Mouse (Mus musculus) midbrain, embryonic 16.5 days (tissue): ENCODE data around the gene Ilvbl. TPM values are rescaled to one million over a fixed set of nuclear protein-coding genes. Genes with fewer than 3 reads are reported as not detected.
"Not testable (repeated sequence)": the region's sequence is repeated elsewhere in the genome, so short reads cannot be mapped to it uniquely, and the experiment has no call there.

Experiments used
- ATAC-seq: fragments of 200-750 bp; cut with Nextera tagmentation; 2 replicates; pipeline ENCODE4 v1.8.0; 2017; ENCODE audit warnings: moderate TSS enrichment
- H3K27ac ChIP-seq: fragments of 300-500 bp; sonication (generic); 2 replicates; pipeline ENCODE4 v1.5.1; 2014; ENCODE audit warnings: mild to moderate bottlenecking, low read length, mixed read lengths
- H3K27me3 ChIP-seq: fragments of 300-500 bp; sonication (generic); 2 replicates; pipeline ENCODE4 v1.6.1; 2014; ENCODE audit warnings: low read depth, low read length, mixed read lengths; ENCODE audit not compliant: control insufficient read depth, insufficient read depth
- H3K36me3 ChIP-seq: fragments of 300-500 bp; sonication (generic); 2 replicates; pipeline ENCODE4 v1.6.1; 2014; ENCODE audit warnings: mild to moderate bottlenecking, low read length, moderate library complexity, mixed read lengths; ENCODE audit not compliant: control insufficient read depth, insufficient read depth
- H3K4me1 ChIP-seq: fragments of 300-500 bp; sonication (generic); 2 replicates; pipeline ENCODE4 v1.6.1; 2014; ENCODE audit warnings: mild to moderate bottlenecking, low read length, mixed read lengths; ENCODE audit not compliant: control insufficient read depth, insufficient read depth
- H3K4me2 ChIP-seq: fragments of 300-500 bp; sonication (generic); 2 replicates; pipeline ENCODE4 v1.6.1; 2014; ENCODE audit warnings: mild to moderate bottlenecking, low read length, mixed read lengths
- H3K4me3 ChIP-seq: fragments of 300-500 bp; sonication (generic); 2 replicates; pipeline ENCODE4 v1.5.1; 2014; ENCODE audit warnings: low read depth, mild to moderate bottlenecking, low read length, moderate library complexity, mixed read lengths
- H3K9ac ChIP-seq: fragments of 300-500 bp; sonication (generic); 2 replicates; pipeline ENCODE4 v1.6.1; 2014; ENCODE audit warnings: low read depth, low read length, mixed read lengths
- H3K9me3 ChIP-seq: fragments of 300-500 bp; sonication (generic); replicated peaks from 2 replicates; pipeline ENCODE4 v1.6.1; 2014; ENCODE audit warnings: mild to moderate bottlenecking, low read length, mixed read lengths; ENCODE audit not compliant: control insufficient read depth, poor library complexity, severe bottlenecking
- WGBS: fragments of 180-500 bp; shearing (Covaris S2); extraction: QIAGEN DNeasy Blood & Tissue Kit; methylation state at CpG from one replicate; pipeline ENCODE4 v1.1.7; 2014; 5-methylcytosine and 5-hydroxymethylcytosine counted together
- polyA plus RNA-seq: library from polyadenylated mRNA; unstranded; fragments of >200 nt; fragmentation: Nextera tagmentation; extraction: Ambion mirVana; gene quantifications from 2 replicates; pipeline ENCODE4 v1.2.1, GENCODE M21; 2015

The Ilvbl gene
- polyA plus RNA-seq, 1 experiment from 2014 or later = 81.4 TPM

DNA sequence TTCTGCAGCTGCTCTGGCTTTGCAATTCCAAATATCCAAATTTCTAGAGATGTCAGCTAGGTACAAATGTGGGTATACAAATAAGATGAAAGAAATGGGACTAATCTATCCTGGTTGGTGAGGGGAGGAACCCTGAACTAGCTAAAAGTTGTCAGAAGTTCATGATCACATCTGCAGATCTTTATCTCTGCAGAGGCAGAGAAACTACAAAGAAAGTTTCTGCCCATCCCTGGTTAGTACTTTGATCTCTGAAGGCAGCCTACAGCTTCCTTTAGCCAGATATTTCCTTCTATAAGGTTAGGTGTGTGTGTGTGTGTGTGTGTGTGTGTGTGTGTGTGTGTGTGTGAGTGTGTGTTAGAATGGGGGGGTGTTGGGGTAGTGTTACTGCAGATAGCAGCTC, 20.4 kb downstream of the Ilvbl start:
- H3K36me3 ChIP-seq = no peaks in the 10 kb centered on the region
- H3K4me2 ChIP-seq = no peak overlapping the region
- no peaks in the 10 kb centered on the region for H3K9me3 ChIP-seq
- no peak for ATAC-seq
- no peak overlapping the region for H3K4me3 ChIP-seq
- peaks cover 10% of the 10 kb centered on the region for H3K4me1 ChIP-seq
- H3K27me3 ChIP-seq = peaks cover 2% of the 10 kb centered on the region; the same call in 1 of the 2 replicates
- H3K9ac ChIP-seq = no peak overlapping the region
- no peak overlapping the region for H3K27ac ChIP-seq

DNA sequence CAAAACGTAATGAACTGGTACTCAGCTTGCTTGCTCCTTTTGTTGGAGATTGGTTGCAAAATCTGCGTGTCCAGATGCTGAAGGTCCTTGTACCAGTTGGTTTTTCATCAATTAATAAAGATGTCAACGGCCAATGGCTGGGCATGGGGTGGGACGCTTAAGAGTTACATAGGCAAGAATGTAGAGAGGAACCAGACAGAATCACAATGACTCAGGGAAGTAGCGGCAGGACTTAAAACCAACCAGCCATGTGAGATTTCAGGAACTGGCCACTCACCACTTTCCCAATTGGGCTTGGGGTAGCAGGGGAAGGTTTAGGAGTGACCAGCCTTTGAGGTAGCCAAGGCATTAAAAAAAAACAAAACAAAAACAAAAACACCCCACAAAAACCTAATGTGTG, 25.7 kb downstream of the Ilvbl start:
- Histone ChIP-seq H3K36me3 (no peaks in the 10 kb centered on the region), H3K27ac (no peak overlapping the region), H3K4me3 (no peak overlapping the region), H3K4me2 (no peak overlapping the region), H3K27me3 (no peaks in the 10 kb centered on the region), H3K4me1 (no peaks in the 10 kb centered on the region), H3K9me3 (no peaks in the 10 kb centered on the region), H3K9ac (no peak overlapping the region)
- no peak for ATAC-seq
- WGBS = 86% methylated on average over 5 of the region's 5 CpGs

DNA sequence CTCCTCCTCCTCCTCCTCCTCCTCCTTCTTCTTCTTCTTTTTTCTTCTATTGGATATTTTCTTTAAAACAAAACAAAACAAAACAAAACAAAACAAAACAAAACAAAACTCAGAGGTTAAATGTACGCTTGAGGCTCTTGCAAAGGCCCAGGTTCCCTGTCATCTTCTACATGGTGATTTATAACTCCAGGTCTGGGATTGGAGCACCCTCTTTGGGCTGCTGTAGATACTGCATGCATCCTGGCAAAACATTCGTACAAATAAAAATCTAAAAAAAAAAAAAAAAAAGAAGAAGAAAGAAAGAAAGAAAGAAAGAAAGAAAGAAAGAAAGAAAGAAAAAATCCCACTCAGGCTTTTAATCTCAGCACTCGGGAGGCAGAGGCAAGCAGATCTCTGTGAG, 30.9 kb downstream of the Ilvbl start:
- H3K9me3 ChIP-seq = no peaks in the 10 kb centered on the region
- no peak overlapping the region for H3K27ac ChIP-seq
- no peak overlapping the region for H3K9ac ChIP-seq
- H3K4me2 ChIP-seq = no peak overlapping the region
- H3K4me3 ChIP-seq = no peak overlapping the region
- 46% methylated on average over 3 of the region's 3 CpGs for WGBS
- ATAC-seq = no peak
- H3K27me3 ChIP-seq = no peaks in the 10 kb centered on the region
- H3K36me3 ChIP-seq = no peaks in the 10 kb centered on the region
- H3K4me1 ChIP-seq = no peaks in the 10 kb centered on the region

DNA sequence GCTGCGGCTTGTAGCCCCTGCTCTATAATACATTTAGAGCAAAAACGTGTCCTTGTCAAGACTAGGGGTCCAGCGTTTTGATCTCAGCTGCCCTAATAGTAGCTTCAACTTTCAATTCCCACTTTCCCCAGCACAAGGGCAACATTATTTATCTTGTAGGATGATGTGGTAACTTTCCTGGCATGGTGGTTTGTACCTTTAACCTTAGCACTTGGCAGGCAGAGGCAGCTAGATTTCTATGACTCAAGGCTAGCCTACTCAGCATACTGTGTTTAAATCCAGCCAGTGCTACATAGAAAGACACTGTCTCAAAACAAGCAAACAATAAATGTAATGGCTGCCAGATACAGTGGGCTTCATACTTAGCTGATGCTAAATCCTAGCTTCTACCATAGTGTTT, 33.5 kb downstream of the Ilvbl start:
- no peak overlapping the region for H3K27ac ChIP-seq
- H3K4me1 ChIP-seq = no peaks in the 10 kb centered on the region
- 74% methylated on average over 3 of the region's 3 CpGs for WGBS

DNA sequence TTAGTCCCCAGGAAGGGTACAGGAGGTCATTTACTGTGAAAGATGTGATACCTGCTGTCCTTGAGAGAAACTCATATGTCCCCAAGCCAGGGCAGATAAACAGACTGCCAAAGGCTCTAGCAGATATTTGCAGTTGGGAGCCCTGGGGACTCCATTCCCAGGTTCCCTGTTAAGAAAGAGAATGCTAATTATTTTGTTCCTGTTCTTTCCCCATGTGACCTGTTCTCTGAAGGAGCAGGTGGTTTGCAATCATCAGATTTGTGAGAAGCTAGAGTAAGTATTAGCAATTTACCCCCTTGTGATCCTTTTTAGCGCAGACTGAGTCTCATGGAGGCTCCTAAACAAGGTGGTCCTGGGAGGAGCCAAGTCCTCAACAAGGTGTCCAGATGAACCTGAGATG, 43.8 kb downstream of the Ilvbl start, which contains the start of gene Olfr1357:
TSS of gene Olfr1357 (minus strand) at position 101 of the 400 bp plus-strand sequence.
- Histone ChIP-seq H3K27ac (no peak within 1 kb of the TSS), H3K4me2 (no peak within 1 kb of the TSS), H3K9ac (no peak within 1 kb of the TSS), H3K4me3 (no peak within 1 kb of the TSS), H3K27me3 (no peaks in the 10 kb centered on the region), H3K36me3 (no peaks in the 10 kb centered on the region), H3K4me1 (no peaks in the 10 kb centered on the region), H3K9me3 (no peaks in the 10 kb centered on the region)
- WGBS = 97% methylated on average over 1 of the region's 1 CpGs
- no peak for ATAC-seq

More for the DNA sequence above, 33.5 kb downstream of the Ilvbl start:
- H3K36me3 ChIP-seq = no peaks in the 10 kb centered on the region
- no peaks in the 10 kb centered on the region for H3K9me3 ChIP-seq
- H3K9ac ChIP-seq = no peak overlapping the region
- H3K4me2 ChIP-seq = no peak overlapping the region
- no peak for ATAC-seq
- H3K27me3 ChIP-seq = no peaks in the 10 kb centered on the region
- no peak overlapping the region for H3K4me3 ChIP-seq

DNA sequence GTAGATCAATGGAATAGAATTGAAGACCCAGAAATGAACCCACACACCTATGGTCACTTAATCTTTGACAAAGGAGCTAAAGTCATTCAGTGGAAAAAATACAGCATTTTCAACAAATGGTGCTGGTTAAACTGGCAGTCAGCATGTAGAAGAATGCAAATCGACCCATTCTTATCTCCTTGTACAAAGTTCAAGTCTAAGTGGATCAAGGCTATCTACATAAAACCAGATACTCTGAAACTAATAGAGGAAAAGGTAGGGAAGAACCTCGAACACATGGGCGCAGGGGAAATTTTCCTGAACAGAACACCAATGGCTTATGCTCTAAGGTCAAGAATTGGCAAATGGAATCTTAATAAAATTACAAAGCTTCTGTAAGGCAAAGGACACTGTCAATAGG, 49.0 kb downstream of the Ilvbl start:
- H3K4me2 ChIP-seq = not testable (repeated sequence)

DNA sequence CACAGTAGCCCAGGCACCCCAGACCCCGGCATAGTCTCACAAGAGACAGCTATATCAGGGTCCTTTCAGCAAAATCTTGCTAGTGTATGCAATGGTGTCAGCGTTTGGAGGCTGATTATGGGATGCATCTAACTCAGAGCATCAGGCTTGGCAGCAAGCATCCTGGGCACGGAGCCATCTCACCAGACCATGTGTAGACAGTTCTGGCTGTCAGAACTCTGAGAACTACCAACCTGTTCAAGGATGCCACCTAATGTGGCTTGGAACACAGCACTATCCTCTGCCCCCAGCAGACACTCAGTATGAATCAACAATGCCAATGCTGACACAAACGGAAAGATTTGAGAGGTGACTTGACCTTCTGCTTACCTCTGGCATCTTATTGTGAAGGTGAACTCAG, 56.0 kb downstream of the Ilvbl start:
- ATAC-seq = no peak
- Histone ChIP-seq H3K27ac (no peak overlapping the region), H3K4me2 (no peak overlapping the region), H3K9me3 (no peaks in the 10 kb centered on the region), H3K4me1 (no peaks in the 10 kb centered on the region), H3K9ac (no peak overlapping the region), H3K27me3 (no peaks in the 10 kb centered on the region), H3K36me3 (no peaks in the 10 kb centered on the region), H3K4me3 (no peak overlapping the region)
- WGBS = 81% methylated on average over 4 of the region's 4 CpGs

More for the DNA sequence above, 49.0 kb downstream of the Ilvbl start:
- 81% methylated on average over 3 of the region's 3 CpGs for WGBS
- H3K27me3 ChIP-seq, H3K36me3 ChIP-seq, H3K27ac ChIP-seq, H3K9ac ChIP-seq, ATAC-seq, H3K4me3 ChIP-seq, H3K9me3 ChIP-seq, H3K4me1 ChIP-seq: not testable (repeated sequence)

DNA sequence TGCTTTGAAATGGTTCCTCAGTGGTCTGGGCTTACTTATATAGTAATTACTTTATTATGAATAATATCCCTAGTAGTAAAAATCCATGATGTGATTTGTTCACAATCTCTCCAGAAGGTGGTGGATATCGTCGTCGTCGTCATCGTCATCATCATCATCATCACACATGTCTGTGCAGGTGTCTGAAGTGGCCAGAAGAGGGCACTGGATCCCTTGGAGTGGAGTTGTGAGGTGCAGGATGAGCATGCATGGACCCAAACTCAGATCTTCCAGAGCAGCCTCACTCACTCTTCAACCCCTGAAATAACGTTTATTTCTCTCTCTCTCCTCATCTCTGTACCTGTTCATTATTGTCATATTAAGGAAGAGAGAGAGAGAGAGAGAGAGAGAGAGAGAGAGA, 58.2 kb downstream of the Ilvbl start:
- Histone ChIP-seq H3K4me1 (no peaks in the 10 kb centered on the region), H3K9ac (no peak overlapping the region), H3K4me3 (no peak overlapping the region), H3K27me3 (no peaks in the 10 kb centered on the region), H3K27ac (no peak overlapping the region), H3K36me3 (no peaks in the 10 kb centered on the region), H3K4me2 (peak overlapping the region; percentile 36), H3K9me3 (no peaks in the 10 kb centered on the region)
- WGBS = 17% methylated on average over 6 of the region's 6 CpGs
- ATAC-seq = peak; percentile 81
